Mouse (Mus musculus): Measurements from ENCODE around the gene BC107364. TPM values are rescaled to one million over a fixed set of nuclear protein-coding genes. Genes with fewer than 3 reads are reported as not detected.
A peak's percentile ranks its signal among the peaks of the same experiment; 100 is the strongest.
"Not testable (repeated sequence)": the region's sequence is repeated elsewhere in the genome, so short reads cannot be mapped to it uniquely, and the experiment has no call there.

BC107364 gene
- polyA plus RNA-seq, 1 experiment from 2014 or later, result 0.25 TPM

DNA sequence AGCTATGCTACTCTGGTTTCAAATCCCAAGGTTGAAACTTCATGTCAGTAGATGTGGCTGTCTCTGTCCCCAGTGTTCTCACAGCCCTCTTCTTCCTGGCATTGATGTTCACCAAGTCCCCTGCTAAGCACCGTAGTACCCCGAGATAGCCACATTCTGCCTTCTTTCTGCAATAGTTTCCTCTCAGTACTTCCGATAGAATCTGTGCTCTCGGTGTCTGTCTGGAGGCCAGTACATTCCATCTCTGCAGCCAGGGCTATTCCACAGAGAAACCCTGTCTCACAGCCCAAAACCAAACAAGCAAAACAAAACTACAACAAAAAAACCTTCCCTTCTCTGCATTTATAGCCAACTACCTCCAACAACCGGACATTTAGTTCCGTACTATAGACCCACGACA, 44.1 kb upstream of the BC107364 start:
- Histone ChIP-seq H3K27ac (ENCODE audit: low read length) (no peak overlapping the region), H3K27me3 (ENCODE audit: insufficient read depth, low read length) (no peaks in the 10 kb centered on the region), H3K4me3 (ENCODE audit: low read length) (no peak overlapping the region), H3K4me1 (ENCODE audit: insufficient read depth, low read length) (peaks cover 13% of the 10 kb centered on the region), H3K4me2 (replicated peaks; ENCODE audit: low read depth, low read length) (peak overlapping the region; percentile 90; the same call in 1 of the 2 replicates), H3K36me3 (ENCODE audit: insufficient read depth, low read length) (no peaks in the 10 kb centered on the region), H3K9ac (replicated peaks; ENCODE audit: low read length) (no peak overlapping the region), H3K9me3 (ENCODE audit: low read length) (no peaks in the 10 kb centered on the region)
- no peak for ATAC-seq (ENCODE audit: low FRiP score, low TSS enrichment)
- WGBS, result 57% methylated on average over 7 of the region's 7 CpGs

DNA sequence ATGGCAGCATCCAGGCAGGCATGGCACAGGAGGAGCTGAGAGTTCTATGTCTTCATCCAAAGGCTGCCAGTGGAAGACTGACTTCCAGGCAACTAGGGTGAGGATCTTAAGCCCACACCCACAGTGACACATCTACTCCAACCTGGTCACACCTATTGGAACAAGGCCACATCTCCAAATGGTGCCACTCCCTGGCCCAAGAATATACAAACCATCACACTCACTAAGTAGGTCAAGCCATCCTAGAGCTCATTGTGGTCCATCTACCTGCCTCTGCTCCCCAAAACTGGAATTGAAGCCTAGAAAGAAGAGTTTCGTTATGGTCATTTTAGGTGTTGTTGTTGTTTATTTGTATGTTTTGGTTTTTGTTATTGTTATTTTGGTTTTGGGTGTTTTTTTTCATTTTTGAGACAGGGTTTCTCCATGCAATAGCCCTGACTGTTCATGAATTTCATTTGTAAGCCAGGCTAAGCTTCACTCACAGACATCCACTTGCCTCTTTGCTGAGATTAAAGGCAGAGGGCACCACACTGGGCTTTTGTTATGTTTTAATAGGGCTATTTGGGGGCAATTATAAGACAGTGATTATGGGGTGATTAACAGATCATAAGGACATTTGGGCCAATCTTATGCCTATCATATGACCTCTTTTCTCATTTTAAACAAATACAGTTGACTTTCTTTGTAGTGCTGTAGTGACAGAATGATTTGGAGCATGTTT, 43.5 kb upstream of the BC107364 start:
- no peak overlapping the region for H3K27ac ChIP-seq (ENCODE audit: low read length)
- no peak overlapping the region for H3K4me3 ChIP-seq (ENCODE audit: low read length)
- H3K9me3 ChIP-seq (ENCODE audit: low read length), result no peaks in the 10 kb centered on the region
- no peaks in the 10 kb centered on the region for H3K36me3 ChIP-seq (ENCODE audit: insufficient read depth, low read length)
- no peak for ATAC-seq (ENCODE audit: low FRiP score, low TSS enrichment)
- no peak overlapping the region for H3K4me2 ChIP-seq (replicated peaks; ENCODE audit: low read depth, low read length)
- WGBS, result 89% methylated on average over 1 of the region's 1 CpGs
- H3K4me1 ChIP-seq (ENCODE audit: insufficient read depth, low read length), result peaks cover 13% of the 10 kb centered on the region
- H3K9ac ChIP-seq (replicated peaks; ENCODE audit: low read length), result no peak overlapping the region
- H3K27me3 ChIP-seq (ENCODE audit: insufficient read depth, low read length), result no peaks in the 10 kb centered on the region

DNA sequence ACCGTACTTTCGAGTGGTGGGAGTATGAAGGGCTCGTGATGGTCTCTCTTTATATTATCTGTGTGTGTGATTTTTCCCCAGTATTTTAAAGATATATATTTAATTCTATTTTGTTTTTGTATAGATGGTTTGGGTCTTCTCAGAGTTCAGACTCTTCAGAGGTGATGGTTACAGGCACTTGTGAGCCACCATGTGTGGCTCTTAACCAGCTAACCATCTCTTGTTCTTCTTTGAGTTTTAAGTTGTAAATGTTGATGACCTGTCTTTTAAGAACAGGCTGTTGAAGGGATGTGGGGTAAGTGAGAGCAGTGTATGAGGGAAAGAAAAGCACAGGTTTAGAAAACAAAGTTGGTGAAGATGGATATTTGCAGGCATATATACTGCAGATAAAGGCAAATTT, 42.8 kb upstream of the BC107364 start:
- no peak for ATAC-seq (ENCODE audit: low FRiP score, low TSS enrichment)
- H3K36me3 ChIP-seq (ENCODE audit: insufficient read depth, low read length), result no peaks in the 10 kb centered on the region
- no peaks in the 10 kb centered on the region for H3K27me3 ChIP-seq (ENCODE audit: insufficient read depth, low read length)
- no peak overlapping the region for H3K4me2 ChIP-seq (replicated peaks; ENCODE audit: low read depth, low read length)
- H3K9me3 ChIP-seq (ENCODE audit: low read length), result no peaks in the 10 kb centered on the region
- peaks cover 13% of the 10 kb centered on the region for H3K4me1 ChIP-seq (ENCODE audit: insufficient read depth, low read length)
- H3K4me3 ChIP-seq (ENCODE audit: low read length), result no peak overlapping the region
- no peak overlapping the region for H3K27ac ChIP-seq (ENCODE audit: low read length)
- WGBS, result 95% methylated on average over 3 of the region's 3 CpGs
- H3K9ac ChIP-seq (replicated peaks; ENCODE audit: low read length), result no peak overlapping the region

DNA sequence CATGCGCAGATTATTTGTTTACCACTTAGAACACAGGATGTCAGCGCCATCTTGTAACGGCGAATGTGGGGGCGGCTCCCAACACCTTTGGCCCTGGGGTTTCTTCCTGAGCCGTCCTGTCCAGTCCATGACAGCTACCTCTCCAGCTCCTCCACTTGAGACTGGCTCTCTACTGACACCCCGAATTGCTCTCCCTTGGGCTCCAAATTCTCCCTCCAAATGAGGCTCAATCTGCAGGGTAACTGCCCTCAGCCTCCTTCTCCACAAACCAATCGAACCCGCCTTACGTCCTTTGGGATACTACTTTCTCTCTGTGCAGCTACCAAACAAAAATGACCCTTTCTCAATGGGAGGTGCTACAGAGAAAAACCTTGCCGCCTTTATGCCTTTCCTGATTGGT, 42.4 kb upstream of the BC107364 start:
- not testable (repeated sequence) for H3K27me3 ChIP-seq (ENCODE audit: insufficient read depth, low read length); H3K9ac ChIP-seq (replicated peaks; ENCODE audit: low read length); H3K36me3 ChIP-seq (ENCODE audit: insufficient read depth, low read length); ATAC-seq (ENCODE audit: low FRiP score, low TSS enrichment); H3K27ac ChIP-seq (ENCODE audit: low read length); H3K4me3 ChIP-seq (ENCODE audit: low read length); H3K4me2 ChIP-seq (replicated peaks; ENCODE audit: low read depth, low read length); H3K9me3 ChIP-seq (ENCODE audit: low read length)
- WGBS, result 87% methylated on average over 5 of the region's 11 CpGs
- peaks cover 13% of the 10 kb centered on the region for H3K4me1 ChIP-seq (ENCODE audit: insufficient read depth, low read length)

DNA sequence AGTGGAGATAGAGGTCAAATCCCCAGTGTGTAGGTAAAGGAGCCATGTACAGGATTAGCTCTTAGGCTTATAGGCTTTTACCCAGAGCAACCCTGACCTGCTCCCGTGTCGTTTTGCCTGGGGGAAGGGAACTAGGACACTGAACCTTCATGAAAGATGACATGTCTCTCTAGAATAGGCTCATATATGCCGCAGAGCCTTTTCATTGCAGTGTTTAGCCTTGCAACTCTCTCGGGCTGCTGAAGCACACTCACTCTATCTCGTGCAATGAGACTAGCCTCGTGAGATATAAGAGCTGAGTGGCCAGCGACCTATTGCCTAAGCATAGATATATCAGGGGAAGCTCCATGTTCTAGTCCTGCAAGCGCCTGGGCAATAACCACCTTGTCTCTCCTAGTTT, 37.5 kb upstream of the BC107364 start:
- H3K4me2 ChIP-seq (replicated peaks; ENCODE audit: low read depth, low read length); H3K4me1 ChIP-seq (ENCODE audit: insufficient read depth, low read length); ATAC-seq (ENCODE audit: low FRiP score, low TSS enrichment); H3K9ac ChIP-seq (replicated peaks; ENCODE audit: low read length); H3K9me3 ChIP-seq (ENCODE audit: low read length); H3K36me3 ChIP-seq (ENCODE audit: insufficient read depth, low read length); H3K4me3 ChIP-seq (ENCODE audit: low read length); H3K27me3 ChIP-seq (ENCODE audit: insufficient read depth, low read length): not testable (repeated sequence)
- peak overlapping the region; percentile 68 for H3K27ac ChIP-seq (ENCODE audit: low read length)
- WGBS, result 75% methylated on average over 6 of the region's 8 CpGs

DNA sequence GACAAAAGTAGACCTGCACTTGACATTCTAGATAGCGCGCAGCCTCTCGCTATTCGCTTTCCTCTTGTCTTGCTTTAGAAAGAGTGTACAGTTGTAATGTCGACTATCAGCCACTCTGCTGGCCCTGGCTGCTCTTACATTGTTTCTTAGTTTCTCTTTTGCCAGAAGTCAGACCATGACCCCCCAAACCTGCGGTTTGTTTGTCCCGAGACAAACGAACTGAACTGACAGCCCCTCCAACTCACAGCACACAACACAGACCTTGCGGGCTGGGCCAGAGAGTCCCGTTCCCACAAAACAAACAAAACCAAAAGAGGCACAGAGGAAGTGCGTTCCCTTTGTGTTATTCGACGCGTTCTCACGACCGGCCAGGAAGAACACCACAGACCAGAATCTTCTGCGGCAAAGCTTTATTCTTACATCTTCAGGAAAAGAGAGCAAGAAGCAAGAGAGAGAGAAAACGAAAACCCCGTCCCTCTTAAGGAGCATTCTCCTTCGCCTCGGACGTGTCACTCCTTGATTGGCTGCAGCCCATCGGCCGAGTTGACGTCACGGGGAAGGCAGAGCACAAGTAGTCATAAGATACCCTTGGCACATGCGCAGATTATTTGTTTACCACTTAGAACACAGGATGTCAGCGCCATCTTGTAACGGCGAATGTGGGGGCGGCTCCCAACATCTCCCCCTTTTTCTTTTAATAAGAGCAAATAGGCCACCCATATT, 37.0 kb upstream of the BC107364 start:
- peak; percentile 83 for ATAC-seq (ENCODE audit: low FRiP score, low TSS enrichment)
- H3K36me3 ChIP-seq (ENCODE audit: insufficient read depth, low read length); H3K4me1 ChIP-seq (ENCODE audit: insufficient read depth, low read length); H3K4me2 ChIP-seq (replicated peaks; ENCODE audit: low read depth, low read length); H3K27me3 ChIP-seq (ENCODE audit: insufficient read depth, low read length); H3K9ac ChIP-seq (replicated peaks; ENCODE audit: low read length); H3K9me3 ChIP-seq (ENCODE audit: low read length): not testable (repeated sequence)
- H3K4me3 ChIP-seq (ENCODE audit: low read length), result peak overlapping the region; percentile 23; the same call in 1 of the 2 replicates
- H3K27ac ChIP-seq (ENCODE audit: low read length), result peak overlapping the region; percentile 83
- WGBS, result 0% methylated on average over 9 of the region's 31 CpGs

DNA sequence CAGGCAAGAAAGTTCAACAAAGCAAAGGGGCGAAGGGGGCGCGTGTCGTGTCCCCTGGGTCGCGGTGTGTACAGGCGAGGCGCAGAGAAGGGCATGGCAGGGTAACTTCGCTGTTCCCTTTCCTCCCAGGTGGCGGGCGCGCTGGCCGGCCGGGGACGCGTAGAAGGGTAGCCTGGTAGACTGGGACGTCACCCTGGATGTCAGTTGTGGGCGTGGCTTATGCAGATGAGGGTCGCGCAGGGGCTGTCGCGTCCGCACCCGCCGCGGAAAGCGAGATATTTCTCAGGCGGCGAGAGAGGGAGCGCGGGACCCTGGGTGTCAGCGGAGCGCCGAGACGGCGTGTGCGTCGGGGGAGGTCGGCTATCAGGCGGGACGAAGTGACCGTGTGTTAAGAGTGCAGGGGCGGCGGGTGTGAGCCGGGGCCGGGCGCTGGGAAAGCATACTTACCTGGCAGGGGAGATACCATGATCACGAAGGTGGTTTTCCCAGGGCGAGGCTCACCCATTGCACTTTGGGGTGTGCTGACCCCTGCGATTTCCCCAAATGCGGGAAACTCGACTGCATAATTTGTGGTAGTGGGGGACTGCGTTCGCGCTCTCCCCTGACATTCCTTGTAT, 36.3 kb upstream of the BC107364 start:
- not testable (repeated sequence) for H3K4me1 ChIP-seq (ENCODE audit: insufficient read depth, low read length); H3K36me3 ChIP-seq (ENCODE audit: insufficient read depth, low read length); H3K9me3 ChIP-seq (ENCODE audit: low read length); H3K27me3 ChIP-seq (ENCODE audit: insufficient read depth, low read length)
- peak; percentile 86 for ATAC-seq (ENCODE audit: low FRiP score, low TSS enrichment)
- peak overlapping the region; percentile 91 for H3K27ac ChIP-seq (ENCODE audit: low read length)
- H3K4me2 ChIP-seq (replicated peaks; ENCODE audit: low read depth, low read length), result peak overlapping the region; percentile 59
- peak overlapping the region; percentile 36 for H3K4me3 ChIP-seq (ENCODE audit: low read length)
- 0% methylated on average over 1 of the region's 55 CpGs for WGBS
- H3K9ac ChIP-seq (replicated peaks; ENCODE audit: low read length), result peak overlapping the region; percentile 57

DNA sequence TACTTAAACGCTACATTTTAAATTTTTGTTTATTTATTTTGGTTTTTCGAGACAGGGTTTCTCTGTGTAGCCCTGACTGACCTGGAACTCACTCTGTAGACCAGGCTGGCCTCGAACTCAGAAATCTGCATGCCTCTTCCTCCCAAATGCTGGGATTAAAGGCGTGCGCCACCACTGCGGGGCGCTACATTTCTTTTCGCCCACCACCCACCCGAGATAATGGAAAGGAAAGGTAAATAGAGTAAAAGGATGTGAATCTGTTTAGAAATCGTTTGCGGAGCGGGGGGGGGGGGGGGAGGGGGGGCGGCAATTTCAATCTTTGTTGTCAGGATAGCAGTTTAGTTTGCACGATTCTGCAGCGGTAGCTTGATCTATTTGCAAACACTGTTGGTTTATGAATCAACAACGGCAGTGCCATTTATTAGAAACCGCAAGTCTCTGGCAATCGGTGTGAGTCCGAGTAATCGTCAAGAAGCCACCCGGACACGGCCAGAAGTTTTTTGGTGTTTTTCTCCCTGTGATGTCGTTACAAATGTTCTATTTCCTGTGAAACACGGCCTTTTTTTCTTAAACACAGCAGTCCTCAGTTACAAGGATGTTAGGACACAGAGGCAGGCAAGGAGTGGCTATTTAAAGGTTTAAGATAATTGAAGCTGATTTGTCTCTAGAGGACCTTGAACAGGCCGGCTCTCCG, 35.6 kb upstream of the BC107364 start:
- Histone ChIP-seq H3K4me1 (ENCODE audit: insufficient read depth, low read length) (peaks cover 7% of the 10 kb centered on the region; the same call in 1 of the 2 replicates), H3K36me3 (ENCODE audit: insufficient read depth, low read length) (no peaks in the 10 kb centered on the region), H3K9ac (replicated peaks; ENCODE audit: low read length) (peak overlapping the region; percentile 57), H3K4me3 (ENCODE audit: low read length) (peak overlapping the region; percentile 36), H3K27ac (ENCODE audit: low read length) (peak overlapping the region; percentile 91), H3K4me2 (replicated peaks; ENCODE audit: low read depth, low read length) (peak overlapping the region; percentile 59), H3K9me3 (ENCODE audit: low read length) (no peaks in the 10 kb centered on the region), H3K27me3 (ENCODE audit: insufficient read depth, low read length) (no peaks in the 10 kb centered on the region)
- WGBS, result 6% methylated on average over 25 of the region's 26 CpGs
- no peak for ATAC-seq (ENCODE audit: low FRiP score, low TSS enrichment)

DNA sequence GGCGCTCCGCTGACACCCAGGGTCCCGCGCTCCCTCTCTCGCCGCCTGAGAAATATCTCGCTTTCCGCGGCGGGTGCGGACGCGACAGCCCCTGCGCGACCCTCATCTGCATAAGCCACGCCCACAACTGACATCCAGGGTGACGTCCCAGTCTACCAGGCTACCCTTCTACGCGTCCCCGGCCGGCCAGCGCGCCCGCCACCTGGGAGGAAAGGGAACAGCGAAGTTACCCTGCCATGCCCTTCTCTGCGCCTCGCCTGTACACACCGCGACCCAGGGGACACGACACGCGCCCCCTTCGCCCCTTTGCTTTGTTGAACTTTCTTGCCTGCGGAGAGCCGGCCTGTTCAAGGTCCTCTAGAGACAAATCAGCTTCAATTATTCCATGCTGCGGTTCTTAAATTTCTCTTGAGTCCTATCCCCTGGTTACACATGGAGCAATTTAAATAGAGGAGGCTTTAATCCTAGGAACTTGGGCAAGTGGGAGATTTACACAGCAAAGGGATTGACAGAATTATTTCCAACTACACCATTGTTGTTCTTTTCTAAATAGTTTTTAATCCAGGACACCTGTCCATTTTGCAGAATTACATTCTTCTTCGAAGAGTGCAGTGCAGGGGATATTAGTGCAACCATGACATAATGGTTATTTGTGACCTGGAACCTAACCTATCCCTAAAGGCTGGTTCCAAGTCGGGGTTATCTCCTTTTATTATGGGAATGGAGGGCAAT, 34.9 kb upstream of the BC107364 start:
- peak overlapping the region; percentile 59 for H3K4me2 ChIP-seq (replicated peaks; ENCODE audit: low read depth, low read length)
- peak; percentile 86 for ATAC-seq (ENCODE audit: low FRiP score, low TSS enrichment)
- not testable (repeated sequence) for H3K27ac ChIP-seq (ENCODE audit: low read length); H3K9ac ChIP-seq (replicated peaks; ENCODE audit: low read length); H3K4me1 ChIP-seq (ENCODE audit: insufficient read depth, low read length); H3K9me3 ChIP-seq (ENCODE audit: low read length); H3K36me3 ChIP-seq (ENCODE audit: insufficient read depth, low read length); H3K27me3 ChIP-seq (ENCODE audit: insufficient read depth, low read length)
- WGBS, result 17% methylated on average over 5 of the region's 38 CpGs
- peak overlapping the region; percentile 18; the same call in 1 of the 2 replicates for H3K4me3 ChIP-seq (ENCODE audit: low read length)
